Mouse (Mus musculus) cerebellum, adult 11-12 months (tissue): ENCODE results near the gene Otop3.
"Not testable (repeated sequence)": the region's sequence is repeated elsewhere in the genome, so short reads cannot be mapped to it uniquely, and the experiment has no call there.

Experiments
- DNase-seq: peaks from one replicate; pipeline ENCODE4 v3.0.0; 2022

Gene Otop3

GRCm38 (mm10) chr11:115367395-115367944, 32.9 kb downstream of the Otop3 start, which contains the start of gene Hid1:
Gene Hid1, minus strand, starts transcription at chr11:115367756.
- peak; percentile 92 for DNase-seq

- no peak for DNase-seq
Observed at GRCm38 (mm10) chr11:115370368-115370767, 35.8 kb downstream of the Otop3 start.

- no peak for DNase-seq
Observed at GRCm38 (mm10) chr11:115371354-115371753, 36.8 kb downstream of the Otop3 start.

- no peak for DNase-seq
Observed at GRCm38 (mm10) chr11:115372015-115372414, 37.5 kb downstream of the Otop3 start.

- DNase-seq = no peak
Observed at GRCm38 (mm10) chr11:115372737-115373136, 38.2 kb downstream of the Otop3 start.

- peak; percentile 81 for DNase-seq
Observed at GRCm38 (mm10) chr11:115373805-115374694, 39.5 kb downstream of the Otop3 start.

GRCm38 (mm10) chr11:115374695-115375425, 40.3 kb downstream of the Otop3 start:
- no peak for DNase-seq

- DNase-seq = no peak
Observed at GRCm38 (mm10) chr11:115376722-115377121, 42.2 kb downstream of the Otop3 start.

- DNase-seq = no peak
Observed at GRCm38 (mm10) chr11:115377254-115377653, 42.7 kb downstream of the Otop3 start.

GRCm38 (mm10) chr11:115377854-115378253, 43.3 kb downstream of the Otop3 start:
- peak; percentile 20 for DNase-seq

GRCm38 (mm10) chr11:115381276-115381675, 46.7 kb downstream of the Otop3 start:
- DNase-seq = no peak

- DNase-seq = peak; percentile 94
Observed at GRCm38 (mm10) chr11:115381743-115382539, 47.4 kb downstream of the Otop3 start, which contains the start of gene Cdr2l. Gene Cdr2l, plus strand, starts transcription at chr11:115381916.

- peak; percentile 64 for DNase-seq
Observed at GRCm38 (mm10) chr11:115382891-115383290, 48.4 kb downstream of the Otop3 start.

- DNase-seq = peak; percentile 66
Observed at GRCm38 (mm10) chr11:115383701-115384474, 49.4 kb downstream of the Otop3 start.

- no peak for DNase-seq
Observed at GRCm38 (mm10) chr11:115384587-115384986, 50.1 kb downstream of the Otop3 start.

GRCm38 (mm10) chr11:115386859-115387258, 52.3 kb downstream of the Otop3 start:
- DNase-seq = not testable (repeated sequence)

GRCm38 (mm10) chr11:115391358-115391757, 56.8 kb downstream of the Otop3 start:
- no peak for DNase-seq

- peak; percentile 89 for DNase-seq
Observed at GRCm38 (mm10) chr11:115393721-115394325, 59.3 kb downstream of the Otop3 start.
